8 mouse cellular contexts compared by ENCODE assay signal in the genomic region with DNA sequence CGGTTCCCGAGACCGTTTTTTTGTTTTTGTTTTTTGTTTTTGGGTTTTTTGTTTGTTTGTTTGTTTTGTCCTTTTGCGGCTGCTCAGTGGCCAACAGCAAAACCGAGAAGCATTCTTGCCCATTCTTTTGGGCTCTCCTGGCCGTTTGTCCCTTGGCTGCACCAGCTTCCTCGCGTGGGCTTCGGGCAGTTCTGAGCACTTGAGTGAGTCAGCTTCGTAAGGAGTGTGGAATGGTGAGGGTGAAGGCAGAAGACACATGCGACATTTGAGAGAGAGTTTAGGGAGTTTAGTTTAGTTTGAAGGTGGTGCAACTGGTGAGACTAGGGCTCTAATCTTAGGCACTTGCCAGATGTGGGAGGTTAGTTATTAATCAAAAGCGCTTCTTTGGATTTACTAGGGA. TPM values are rescaled to one million over a fixed set of nuclear protein-coding genes. Genes with fewer than 3 reads are reported as not detected.
DNase-seq lines count a peak whose midpoint lies in the region; ATAC-seq lines count a peak whose summit lies in the region.

No protein-coding gene starts in this region.

- no peaks in the 10 kb centered on the region for H3K9me3 ChIP-seq in hindbrain, embryonic 13.5 days
- H3K9me3 ChIP-seq in midbrain, embryonic 11.5 days (ENCODE audit: control insufficient read depth, low read length) = no peaks in the 10 kb centered on the region

- 10% methylated on average over 12 of the region's 12 CpGs for WGBS in hindbrain, embryonic 13.5 days
- 13% methylated on average over 12 of the region's 12 CpGs for WGBS in midbrain, embryonic 11.5 days

- peak overlapping the region; percentile 82 for H3K4me3 ChIP-seq in brown adipose tissue, adult 24 weeks (ENCODE audit: insufficient read depth, low read depth, low read length)
- H3K4me3 ChIP-seq in hindbrain, embryonic 13.5 days = peak overlapping the region; percentile 69
- peak overlapping the region; percentile 69 for H3K4me3 ChIP-seq in midbrain, embryonic 11.5 days (ENCODE audit: low read depth, low read length)

- no peaks in the 10 kb centered on the region for H3K27me3 ChIP-seq in hindbrain, embryonic 13.5 days
- no peaks in the 10 kb centered on the region for H3K27me3 ChIP-seq in midbrain, embryonic 11.5 days (ENCODE audit: control insufficient read depth, insufficient read depth, low read length)

- H3K36me3 ChIP-seq in hindbrain, embryonic 13.5 days = peaks cover 6% of the 10 kb centered on the region; the same call in 1 of the 2 replicates
- H3K36me3 ChIP-seq in midbrain, embryonic 11.5 days (ENCODE audit: control insufficient read depth, insufficient read depth, low read length) = no peaks in the 10 kb centered on the region

- peak overlapping the region; percentile 70 for H3K4me2 ChIP-seq in hindbrain, embryonic 13.5 days
- peak overlapping the region; percentile 75 for H3K4me2 ChIP-seq in midbrain, embryonic 11.5 days

- H3K4me1 ChIP-seq in brown adipose tissue, adult 24 weeks (ENCODE audit: control insufficient read depth, insufficient read depth, insufficient read length, low read length) = peaks cover 6% of the 10 kb centered on the region; the same call in 1 of the 2 replicates
- H3K4me1 ChIP-seq in hindbrain, embryonic 13.5 days (replicated peaks) = peaks cover 23% of the 10 kb centered on the region
- peaks cover 10% of the 10 kb centered on the region for H3K4me1 ChIP-seq in midbrain, embryonic 11.5 days (ENCODE audit: control insufficient read depth, insufficient read depth, low read length)

- ATAC-seq in hindbrain, embryonic 13.5 days (ENCODE audit: low FRiP score) = peak; percentile 43
- ATAC-seq in midbrain, embryonic 11.5 days (ENCODE audit: low FRiP score) = no peak

- H3K27ac ChIP-seq in brown adipose tissue, adult 24 weeks (replicated peaks; ENCODE audit: low read depth, low read length) = peak overlapping the region; percentile 69; the same call in 1 of the 2 replicates
- peak overlapping the region; percentile 78 for H3K27ac ChIP-seq in hindbrain, embryonic 13.5 days
- no peak overlapping the region for H3K27ac ChIP-seq in midbrain, embryonic 11.5 days (ENCODE audit: low read depth, low read length)

- H3K9ac ChIP-seq in hindbrain, embryonic 13.5 days = peak overlapping the region; percentile 77
- peak overlapping the region; percentile 84 for H3K9ac ChIP-seq in midbrain, embryonic 11.5 days (ENCODE audit: low read length)

- peak; percentile 29 for DNase-seq in kidney, postnatal 10 days
- no peak for DNase-seq in kidney, adult 11 months
- DNase-seq in midbrain, embryonic 11.5 days (ENCODE audit: low spot score, missing footprints) = no peak
- DNase-seq in layer of hippocampus, adult 8-10 months (ENCODE audit: low spot score in 2 of 2) = no peak
- DNase-seq in urinary bladder, postnatal 36 days (ENCODE audit: low spot score in 2 of 2) = no peak
- no peak for DNase-seq in cerebellum, postnatal 25 days

RNA-seq across cellular contexts. Expression of gene Znrd1as, which starts 0.5 kb away (rescaled TPM):
- 28.6 and 29.2 TPM in 2 replicates for polyA plus RNA-seq in brown adipose tissue, adult 24 weeks (2012; ENCODE audit: insufficient read depth, insufficient read length, missing spikeins)
- polyA plus RNA-seq in hindbrain, embryonic 13.5 days (2015; fragmentation: Nextera tagmentation; extraction: Ambion mirVana) = 5.7 and 6.3 TPM in 2 replicates
- polyA plus RNA-seq in midbrain, embryonic 11.5 days (2014; fragmentation: Nextera tagmentation; extraction: Ambion mirVana) = 8.5 and 9.4 TPM in 2 replicates
- total RNA-seq in layer of hippocampus, adult 8-10 months (2022) = 1 to 10 TPM; 4.1 to 6.8 (median 5.8) TPM

RNA-seq across cellular contexts. Expression of gene Znrd1, which starts 0.5 kb away (rescaled TPM):
- 32.3 and 39.8 TPM in 2 replicates for polyA plus RNA-seq in brown adipose tissue, adult 24 weeks (2012; ENCODE audit: insufficient read depth, insufficient read length, missing spikeins)
- 66.4 and 67.7 TPM in 2 replicates for polyA plus RNA-seq in hindbrain, embryonic 13.5 days (2015; fragmentation: Nextera tagmentation; extraction: Ambion mirVana)
- polyA plus RNA-seq in midbrain, embryonic 11.5 days (2014; fragmentation: Nextera tagmentation; extraction: Ambion mirVana) = 83.5 and 86.7 TPM in 2 replicates
- total RNA-seq in layer of hippocampus, adult 8-10 months (2022) = 10 to 100 TPM; 26.6 to 35.5 (median 32.2) TPM

RNA-seq across cellular contexts. Expression of gene Ppp1r11, which starts 7.3 kb away (rescaled TPM):
- 55.7 and 69.7 TPM in 2 replicates for polyA plus RNA-seq in brown adipose tissue, adult 24 weeks (2012; ENCODE audit: insufficient read depth, insufficient read length, missing spikeins)
- 163 and 169 TPM in 2 replicates for polyA plus RNA-seq in hindbrain, embryonic 13.5 days (2015; fragmentation: Nextera tagmentation; extraction: Ambion mirVana)
- 152 and 157 TPM in 2 replicates for polyA plus RNA-seq in midbrain, embryonic 11.5 days (2014; fragmentation: Nextera tagmentation; extraction: Ambion mirVana)
- 100 to 1,000 TPM; 122 to 142 (median 124) TPM for total RNA-seq in layer of hippocampus, adult 8-10 months (2022)

RNA-seq across cellular contexts. Expression of gene Rnf39, which starts 16.2 kb away (rescaled TPM):
- not detected in 2 replicates for polyA plus RNA-seq in brown adipose tissue, adult 24 weeks (2012; ENCODE audit: insufficient read depth, insufficient read length, missing spikeins)
- 0.69 and 1.3 TPM in 2 replicates for polyA plus RNA-seq in hindbrain, embryonic 13.5 days (2015; fragmentation: Nextera tagmentation; extraction: Ambion mirVana)
- polyA plus RNA-seq in midbrain, embryonic 11.5 days (2014; fragmentation: Nextera tagmentation; extraction: Ambion mirVana) = 0.46 TPM in 2 replicates
- 1 to 10 TPM; 3.9 to 4.3 (median 4.2) TPM for total RNA-seq in layer of hippocampus, adult 8-10 months (2022)

RNA-seq across cellular contexts. Expression of gene 2410137M14Rik, which starts 22.2 kb away (rescaled TPM):
- polyA plus RNA-seq in brown adipose tissue, adult 24 weeks (2012; ENCODE audit: insufficient read depth, insufficient read length, missing spikeins) = not detected in 2 replicates
- 0.47 TPM in 1 of 2 replicates, not detected in the other for polyA plus RNA-seq in hindbrain, embryonic 13.5 days (2015; fragmentation: Nextera tagmentation; extraction: Ambion mirVana)
- polyA plus RNA-seq in midbrain, embryonic 11.5 days (2014; fragmentation: Nextera tagmentation; extraction: Ambion mirVana) = 0.39 TPM in 1 of 2 replicates, not detected in the other
- under 1 TPM in 1 of 4 experiments, not detected in 3; 0.47 TPM for total RNA-seq in layer of hippocampus, adult 8-10 months (2022)
